Mouse (Mus musculus): Measurements from ENCODE around the gene Cntnap5b. TPM values are rescaled to one million over a fixed set of nuclear protein-coding genes. Genes with fewer than 3 reads are reported as not detected.

The Cntnap5b gene
- polyA plus RNA-seq, 1 experiment = not detected

GRCm38 (mm10) chr1:100386252-100386651 lies 613.7 kb downstream of the Cntnap5b start:
- no peak for TF ChIP-seq POLR2A (IDR thresholded peaks at IDR 0.05; ENCODE audit: insufficient read depth, low read depth, low read length)
- TF ChIP-seq CTCF (IDR thresholded peaks at IDR 0.05; ENCODE audit: insufficient read depth, low read depth, low read length) = no peak
- H3K4me1 ChIP-seq (ENCODE audit: control insufficient read depth, insufficient read depth, low read length) = no peaks in the 10 kb centered on the region
- WGBS = 89% methylated on average over 1 of the region's 1 CpGs
- H3K27ac ChIP-seq (ENCODE audit: insufficient read depth, low read depth, low read length) = no peak overlapping the region
- no peak overlapping the region for H3K4me3 ChIP-seq (ENCODE audit: insufficient read depth, low read depth, low read length)

- no peaks in the 10 kb centered on the region for H3K4me1 ChIP-seq (ENCODE audit: control insufficient read depth, insufficient read depth, low read length)
- TF ChIP-seq CTCF (IDR thresholded peaks at IDR 0.05; ENCODE audit: insufficient read depth, low read depth, low read length) (no peak), POLR2A (IDR thresholded peaks at IDR 0.05; ENCODE audit: insufficient read depth, low read depth, low read length) (no peak)
- no peak overlapping the region for H3K27ac ChIP-seq (ENCODE audit: insufficient read depth, low read depth, low read length)
- no peak overlapping the region for H3K4me3 ChIP-seq (ENCODE audit: insufficient read depth, low read depth, low read length)
Observed at GRCm38 (mm10) chr1:100394034-100394433, 621.5 kb downstream of the Cntnap5b start.

- H3K27ac ChIP-seq (ENCODE audit: insufficient read depth, low read depth, low read length) = no peak overlapping the region
- H3K4me3 ChIP-seq (ENCODE audit: insufficient read depth, low read depth, low read length) = no peak overlapping the region
- H3K4me1 ChIP-seq (ENCODE audit: control insufficient read depth, insufficient read depth, low read length) = no peaks in the 10 kb centered on the region
- TF ChIP-seq POLR2A (IDR thresholded peaks at IDR 0.05; ENCODE audit: insufficient read depth, low read depth, low read length) (no peak), CTCF (IDR thresholded peaks at IDR 0.05; ENCODE audit: insufficient read depth, low read depth, low read length) (no peak)
Observed at GRCm38 (mm10) chr1:100416658-100417224, 644.2 kb downstream of the Cntnap5b start.

GRCm38 (mm10) chr1:100430038-100430774 lies 657.6 kb downstream of the Cntnap5b start:
- TF ChIP-seq CTCF (IDR thresholded peaks at IDR 0.05; ENCODE audit: insufficient read depth, low read depth, low read length) (no peak), POLR2A (IDR thresholded peaks at IDR 0.05; ENCODE audit: insufficient read depth, low read depth, low read length) (no peak)
- H3K27ac ChIP-seq (ENCODE audit: insufficient read depth, low read depth, low read length) = no peak overlapping the region
- H3K4me3 ChIP-seq (ENCODE audit: insufficient read depth, low read depth, low read length) = no peak overlapping the region
- WGBS = 83% methylated on average over 1 of the region's 1 CpGs
- no peaks in the 10 kb centered on the region for H3K4me1 ChIP-seq (ENCODE audit: control insufficient read depth, insufficient read depth, low read length)

- H3K4me1 ChIP-seq (ENCODE audit: control insufficient read depth, insufficient read depth, low read length) = no peaks in the 10 kb centered on the region
- no peak overlapping the region for H3K4me3 ChIP-seq (ENCODE audit: insufficient read depth, low read depth, low read length)
- 93% methylated on average over 2 of the region's 2 CpGs for WGBS
- no peak overlapping the region for H3K27ac ChIP-seq (ENCODE audit: insufficient read depth, low read depth, low read length)
- no peak for TF ChIP-seq CTCF (IDR thresholded peaks at IDR 0.05; ENCODE audit: insufficient read depth, low read depth, low read length)
- no peak for TF ChIP-seq POLR2A (IDR thresholded peaks at IDR 0.05; ENCODE audit: insufficient read depth, low read depth, low read length)
Observed at GRCm38 (mm10) chr1:100463877-100464276, 691.3 kb downstream of the Cntnap5b start.

- no peak for TF ChIP-seq POLR2A (IDR thresholded peaks at IDR 0.05; ENCODE audit: insufficient read depth, low read depth, low read length)
- TF ChIP-seq CTCF (IDR thresholded peaks at IDR 0.05; ENCODE audit: insufficient read depth, low read depth, low read length) = no peak
- no peaks in the 10 kb centered on the region for H3K4me1 ChIP-seq (ENCODE audit: control insufficient read depth, insufficient read depth, low read length)
- H3K27ac ChIP-seq (ENCODE audit: insufficient read depth, low read depth, low read length) = no peak overlapping the region
- no peak overlapping the region for H3K4me3 ChIP-seq (ENCODE audit: insufficient read depth, low read depth, low read length)
- 43% methylated on average over 1 of the region's 1 CpGs for WGBS
Observed at GRCm38 (mm10) chr1:100465226-100465625, 692.7 kb downstream of the Cntnap5b start.

- no peak overlapping the region for H3K27ac ChIP-seq (ENCODE audit: insufficient read depth, low read depth, low read length)
- TF ChIP-seq POLR2A (IDR thresholded peaks at IDR 0.05; ENCODE audit: insufficient read depth, low read depth, low read length) (no peak), CTCF (IDR thresholded peaks at IDR 0.05; ENCODE audit: insufficient read depth, low read depth, low read length) (no peak)
Observed at GRCm38 (mm10) chr1:100467595-100467994, 695.0 kb downstream of the Cntnap5b start.

GRCm38 (mm10) chr1:100509866-100510265 lies 737.3 kb downstream of the Cntnap5b start:
- H3K4me3 ChIP-seq (ENCODE audit: insufficient read depth, low read depth, low read length) = no peak overlapping the region
- no peaks in the 10 kb centered on the region for H3K4me1 ChIP-seq (ENCODE audit: control insufficient read depth, insufficient read depth, low read length)
- no peak for TF ChIP-seq CTCF (IDR thresholded peaks at IDR 0.05; ENCODE audit: insufficient read depth, low read depth, low read length)
- no peak for TF ChIP-seq POLR2A (IDR thresholded peaks at IDR 0.05; ENCODE audit: insufficient read depth, low read depth, low read length)
- H3K27ac ChIP-seq (ENCODE audit: insufficient read depth, low read depth, low read length) = no peak overlapping the region

More at GRCm38 (mm10) chr1:100467595-100467994, 695.0 kb downstream of the Cntnap5b start:
- no peak overlapping the region for H3K4me3 ChIP-seq (ENCODE audit: insufficient read depth, low read depth, low read length)
- no peaks in the 10 kb centered on the region for H3K4me1 ChIP-seq (ENCODE audit: control insufficient read depth, insufficient read depth, low read length)
- WGBS = 52% methylated on average over 1 of the region's 1 CpGs
